Mouse (Mus musculus): Measurements from ENCODE around the gene Lck. TPM values are rescaled to one million over a fixed set of nuclear protein-coding genes. Genes with fewer than 3 reads are reported as not detected.

The Lck gene
- polyA plus RNA-seq, 1 experiment, result 2.1 TPM

GRCm38 (mm10) chr4:129620419-129621282 lies 47.2 kb upstream of the Lck start:
- H3K36me3 ChIP-seq (ENCODE audit: control insufficient read depth, insufficient read depth), result no peaks in the 10 kb centered on the region
- H3K4me2 ChIP-seq (ENCODE audit: low read depth), result no peak overlapping the region
- no peak overlapping the region for H3K4me3 ChIP-seq
- TF ChIP-seq MYOG (IDR thresholded peaks at IDR 0.05; ENCODE audit: control insufficient read depth in 1 of 3, insufficient read depth in 1 of 3, insufficient read length in 2 of 3, low read depth in 2 of 3) (no peak), CEBPB (IDR thresholded peaks at IDR 0.05; ENCODE audit: insufficient read depth, poor library complexity, severe bottlenecking) (no peak), MAX (IDR thresholded peaks at IDR 0.05; ENCODE audit: low read depth) (no peak), POLR2AphosphoS2 (IDR thresholded peaks at IDR 0.05; ENCODE audit: insufficient read length, low read depth) (no peak), REST (IDR thresholded peaks at IDR 0.05; ENCODE audit: insufficient read depth, insufficient read length) (no peak), TCF12 (IDR thresholded peaks at IDR 0.05; ENCODE audit: insufficient read depth, poor library complexity, severe bottlenecking) (no peak), USF1 (IDR thresholded peaks at IDR 0.05; ENCODE audit: low read depth) (no peak), SRF (IDR thresholded peaks at IDR 0.05; ENCODE audit: control insufficient read depth, insufficient read length, low read depth) (no peak), POLR2A (IDR thresholded peaks at IDR 0.05; ENCODE audit: insufficient read length, low read depth) (no peak), MYOD1 (IDR thresholded peaks at IDR 0.05; ENCODE audit: control insufficient read depth in 1 of 3, insufficient read length in 2 of 3, low read depth in 2 of 3) (no peak), TCF3 (IDR thresholded peaks at IDR 0.05; ENCODE audit: insufficient read length, low read depth) (no peak), E2F4 (IDR thresholded peaks at IDR 0.05; ENCODE audit: insufficient read depth) (no peak)
- peaks cover 5% of the 10 kb centered on the region for H3K79me2 ChIP-seq (ENCODE audit: control insufficient read depth, insufficient read depth)
- no peaks in the 10 kb centered on the region for H3K27me3 ChIP-seq (ENCODE audit: control insufficient read depth, insufficient read depth, insufficient read length)
- no peak overlapping the region for H3ac ChIP-seq (ENCODE audit: control insufficient read depth, insufficient read length)

- TF ChIP-seq SRF (IDR thresholded peaks at IDR 0.05; ENCODE audit: control insufficient read depth, insufficient read length, low read depth) (peak; percentile 54), MYOD1 (IDR thresholded peaks at IDR 0.05; ENCODE audit: control insufficient read depth in 1 of 3, insufficient read length in 2 of 3, low read depth in 2 of 3) (peak; percentile 50 to 85 (median 75)), MAX (IDR thresholded peaks at IDR 0.05; ENCODE audit: low read depth) (no peak), REST (IDR thresholded peaks at IDR 0.05; ENCODE audit: insufficient read depth, insufficient read length) (peak; percentile 21), POLR2A (IDR thresholded peaks at IDR 0.05; ENCODE audit: insufficient read length, low read depth) (peak; percentile 98), MYOG (IDR thresholded peaks at IDR 0.05; ENCODE audit: control insufficient read depth in 1 of 3, insufficient read depth in 1 of 3, insufficient read length in 2 of 3, low read depth in 2 of 3) (no peak), TCF12 (IDR thresholded peaks at IDR 0.05; ENCODE audit: insufficient read depth, poor library complexity, severe bottlenecking) (no peak), POLR2AphosphoS2 (IDR thresholded peaks at IDR 0.05; ENCODE audit: insufficient read length, low read depth) (peak; percentile 99), TCF3 (IDR thresholded peaks at IDR 0.05; ENCODE audit: insufficient read length, low read depth) (no peak), USF1 (IDR thresholded peaks at IDR 0.05; ENCODE audit: low read depth) (no peak), CEBPB (IDR thresholded peaks at IDR 0.05; ENCODE audit: insufficient read depth, poor library complexity, severe bottlenecking) (no peak), E2F4 (IDR thresholded peaks at IDR 0.05; ENCODE audit: insufficient read depth) (no peak)
- Histone ChIP-seq H3K79me2 (ENCODE audit: control insufficient read depth, insufficient read depth) (peaks cover 5% of the 10 kb centered on the region), H3ac (ENCODE audit: control insufficient read depth, insufficient read length) (peak within 1 kb of the TSS; percentile 46), H3K36me3 (ENCODE audit: control insufficient read depth, insufficient read depth) (no peaks in the 10 kb centered on the region), H3K4me2 (ENCODE audit: low read depth) (peak within 1 kb of the TSS; percentile 92), H3K27me3 (ENCODE audit: control insufficient read depth, insufficient read depth, insufficient read length) (no peaks in the 10 kb centered on the region), H3K4me3 (peak within 1 kb of the TSS; percentile 83)
Observed at GRCm38 (mm10) chr4:129618786-129619691, 45.6 kb upstream of the Lck start, which contains the start of gene Iqcc. Gene Iqcc, minus strand, starts transcription at chr4:129619099.

- Histone ChIP-seq H3K79me2 (ENCODE audit: control insufficient read depth, insufficient read depth) (peaks cover 5% of the 10 kb centered on the region), H3K27me3 (ENCODE audit: control insufficient read depth, insufficient read depth, insufficient read length) (no peaks in the 10 kb centered on the region), H3ac (ENCODE audit: control insufficient read depth, insufficient read length) (peak overlapping the region; percentile 46), H3K4me2 (ENCODE audit: low read depth) (peak overlapping the region; percentile 92), H3K4me3 (peak overlapping the region; percentile 83), H3K36me3 (ENCODE audit: control insufficient read depth, insufficient read depth) (no peaks in the 10 kb centered on the region)
- TF ChIP-seq MAX (IDR thresholded peaks at IDR 0.05; ENCODE audit: low read depth) (no peak), MYOD1 (IDR thresholded peaks at IDR 0.05; ENCODE audit: control insufficient read depth in 1 of 3, insufficient read length in 2 of 3, low read depth in 2 of 3) (no peak), POLR2AphosphoS2 (IDR thresholded peaks at IDR 0.05; ENCODE audit: insufficient read length, low read depth) (no peak), SRF (IDR thresholded peaks at IDR 0.05; ENCODE audit: control insufficient read depth, insufficient read length, low read depth) (no peak), POLR2A (IDR thresholded peaks at IDR 0.05; ENCODE audit: insufficient read length, low read depth) (no peak), MYOG (IDR thresholded peaks at IDR 0.05; ENCODE audit: control insufficient read depth in 1 of 3, insufficient read depth in 1 of 3, insufficient read length in 2 of 3, low read depth in 2 of 3) (no peak), E2F4 (IDR thresholded peaks at IDR 0.05; ENCODE audit: insufficient read depth) (no peak), CEBPB (IDR thresholded peaks at IDR 0.05; ENCODE audit: insufficient read depth, poor library complexity, severe bottlenecking) (no peak), REST (IDR thresholded peaks at IDR 0.05; ENCODE audit: insufficient read depth, insufficient read length) (no peak), TCF12 (IDR thresholded peaks at IDR 0.05; ENCODE audit: insufficient read depth, poor library complexity, severe bottlenecking) (no peak), TCF3 (IDR thresholded peaks at IDR 0.05; ENCODE audit: insufficient read length, low read depth) (no peak), USF1 (IDR thresholded peaks at IDR 0.05; ENCODE audit: low read depth) (no peak)
Observed at GRCm38 (mm10) chr4:129618031-129618430, 44.6 kb upstream of the Lck start.

All from myocyte (in vitro differentiated cells).